Mouse (Mus musculus) heart, embryonic 16.5 days (tissue): ENCODE results near the gene Ajm1. TPM values are rescaled to one million over a fixed set of nuclear protein-coding genes. Genes with fewer than 3 reads are reported as not detected.
A peak's percentile ranks its signal among the peaks of the same experiment; 100 is the strongest.

ENCODE experiments used
- ATAC-seq: fragments of 200-750 bp; cut with Nextera tagmentation; replicated peaks from 2 replicates; pipeline ENCODE4 v1.8.0; 2017; ENCODE audit warnings: moderate number of reproducible peaks; ENCODE audit not compliant: insufficient read depth, low FRiP score; ENCODE audit errors: extremely low read depth
- H3K27ac ChIP-seq: fragments of 300-500 bp; sonication (generic); 2 replicates; pipeline ENCODE4 v1.5.1; 2014; ENCODE audit warnings: mild to moderate bottlenecking, low read length, control low read depth, moderate library complexity
- H3K27me3 ChIP-seq: fragments of 300-500 bp; sonication (generic); 2 replicates; pipeline ENCODE4 v1.6.1; 2014; ENCODE audit warnings: low read length, mixed read lengths; ENCODE audit not compliant: control insufficient read depth, insufficient read depth
- H3K36me3 ChIP-seq: fragments of 300-500 bp; sonication (generic); 2 replicates; pipeline ENCODE4 v1.6.1; 2014; ENCODE audit not compliant: control insufficient read depth, insufficient read depth
- H3K4me1 ChIP-seq: fragments of 300-500 bp; sonication (generic); 2 replicates; pipeline ENCODE4 v1.6.1; 2014; ENCODE audit warnings: low read length, mixed read lengths; ENCODE audit not compliant: control insufficient read depth, insufficient read depth
- H3K4me2 ChIP-seq: fragments of 300-500 bp; sonication (generic); 2 replicates; pipeline ENCODE4 v1.6.1; 2014; ENCODE audit warnings: low read depth, mild to moderate bottlenecking, control low read depth, low read length
- H3K4me3 ChIP-seq: fragments of 300-500 bp; sonication (generic); 2 replicates; pipeline ENCODE4 v1.5.1; 2014; ENCODE audit warnings: mild to moderate bottlenecking, control low read depth, low read length
- H3K9ac ChIP-seq: fragments of 300-500 bp; sonication (generic); 2 replicates; pipeline ENCODE4 v1.6.1; 2014; ENCODE audit warnings: low read length, control low read depth
- H3K9me3 ChIP-seq: fragments of 300-500 bp; sonication (generic); replicated peaks from 2 replicates; pipeline ENCODE4 v1.6.1; 2016; ENCODE audit warnings: low read length; ENCODE audit not compliant: control insufficient read depth
- WGBS: fragments of 180-500 bp; shearing (Covaris S2); extraction: QIAGEN DNeasy Blood & Tissue Kit; methylation state at CpG from one replicate; pipeline ENCODE4 v1.1.7; 2014; 5-methylcytosine and 5-hydroxymethylcytosine counted together
- polyA plus RNA-seq: library from polyadenylated mRNA; unstranded; fragments of >200 nt; fragmentation: Nextera tagmentation; extraction: Ambion mirVana; gene quantifications from 2 replicates; pipeline ENCODE4 v1.2.1, GENCODE M21; 2015

Ajm1 gene
- polyA plus RNA-seq, 1 experiment from 2014 or later, result 0.05 TPM

DNA sequence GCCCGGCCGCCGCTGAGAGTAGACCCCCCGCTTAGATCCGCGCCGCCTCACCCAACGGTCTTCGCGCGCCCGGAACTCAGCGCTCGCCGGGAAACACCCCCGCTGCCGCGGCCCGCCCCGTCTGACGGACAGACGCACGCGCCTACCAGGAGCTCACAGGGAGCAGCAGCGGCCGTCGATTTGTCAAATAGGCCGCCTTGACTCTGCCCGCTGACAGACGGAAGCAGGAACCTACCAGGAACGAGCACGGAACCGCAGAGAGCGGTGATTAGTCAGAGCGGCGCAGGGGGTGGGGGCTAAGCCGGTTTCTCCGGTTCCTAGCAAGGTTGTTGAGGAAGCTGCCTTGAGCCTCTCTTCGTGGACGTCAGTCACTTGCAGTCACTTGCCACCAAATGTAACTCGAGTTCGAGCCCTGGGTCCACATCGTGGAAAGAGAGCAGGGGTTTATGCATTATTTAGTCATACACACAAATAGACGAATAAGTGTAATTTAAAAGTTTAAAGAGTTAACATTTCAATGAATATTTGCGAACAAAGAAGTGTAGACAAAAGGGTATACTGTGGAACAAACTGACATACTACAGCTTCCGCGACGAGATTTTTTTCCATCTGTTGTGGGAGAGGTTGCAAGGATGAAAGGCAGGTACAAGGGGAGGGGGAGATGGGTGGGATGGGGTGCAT lies 34.6 kb downstream of the Ajm1 start, which contains the start of gene Traf2:
TSS of gene Traf2 (minus strand) at position 130 of the 681 bp plus-strand sequence.
- no peaks in the 10 kb centered on the region for H3K9me3 ChIP-seq
- H3K27ac ChIP-seq, result peak within 1 kb of the TSS; percentile 77
- H3K27me3 ChIP-seq, result no peaks in the 10 kb centered on the region
- no peaks in the 10 kb centered on the region for H3K36me3 ChIP-seq
- 2% methylated on average over 48 of the region's 48 CpGs for WGBS
- peak; percentile 99 for ATAC-seq
- peak within 1 kb of the TSS; percentile 90 for H3K9ac ChIP-seq
- H3K4me1 ChIP-seq, result peaks cover 4% of the 10 kb centered on the region
- H3K4me2 ChIP-seq, result peak within 1 kb of the TSS; percentile 67
- peak within 1 kb of the TSS; percentile 82 for H3K4me3 ChIP-seq

DNA sequence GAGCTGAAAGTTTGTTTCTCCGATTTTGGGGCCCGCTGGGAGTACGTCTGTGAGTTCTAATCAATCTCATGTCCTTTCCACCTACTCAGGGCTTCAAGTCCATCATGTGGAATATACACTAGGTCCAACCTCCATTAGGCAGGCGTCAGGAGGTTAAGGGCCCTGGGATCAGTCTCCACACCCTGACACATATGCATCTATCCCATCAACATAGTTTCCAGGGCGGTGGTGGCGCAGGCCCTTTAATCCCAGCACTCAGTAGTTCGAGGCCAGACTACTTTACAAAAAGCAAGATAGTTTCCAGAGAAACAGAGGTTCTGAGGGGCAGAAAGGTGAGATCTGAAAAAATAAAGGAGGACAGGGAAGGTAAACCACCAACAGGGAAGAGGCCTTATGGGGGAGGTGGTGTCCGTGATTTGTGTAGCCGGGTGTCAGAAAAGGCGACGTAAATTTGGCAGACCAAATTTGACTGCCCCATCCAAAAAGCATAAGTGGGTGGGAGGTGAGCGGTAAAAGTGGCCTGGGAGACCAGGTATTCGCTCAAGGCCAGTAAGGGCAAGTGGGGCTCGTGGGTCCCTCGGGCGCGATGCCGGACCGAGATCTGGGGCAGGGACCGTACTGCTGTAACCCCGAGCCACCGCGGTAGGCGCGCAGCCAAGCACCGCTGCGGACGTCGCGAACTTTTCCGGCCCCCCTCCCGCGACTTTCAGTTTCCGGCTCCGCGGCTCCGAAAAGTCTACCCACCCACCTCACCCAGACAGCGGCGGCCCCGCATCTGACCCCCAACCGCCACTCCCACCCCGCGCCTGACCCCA lies 35.4 kb downstream of the Ajm1 start:
- Histone ChIP-seq H3K4me1 (peaks cover 4% of the 10 kb centered on the region), H3K9me3 (no peaks in the 10 kb centered on the region), H3K27ac (peak overlapping the region; percentile 77), H3K36me3 (no peaks in the 10 kb centered on the region), H3K4me3 (peak overlapping the region; percentile 82), H3K9ac (peak overlapping the region; percentile 90), H3K4me2 (peak overlapping the region; percentile 67), H3K27me3 (no peaks in the 10 kb centered on the region)
- ATAC-seq, result peak; percentile 69
- 7% methylated on average over 41 of the region's 43 CpGs for WGBS

DNA sequence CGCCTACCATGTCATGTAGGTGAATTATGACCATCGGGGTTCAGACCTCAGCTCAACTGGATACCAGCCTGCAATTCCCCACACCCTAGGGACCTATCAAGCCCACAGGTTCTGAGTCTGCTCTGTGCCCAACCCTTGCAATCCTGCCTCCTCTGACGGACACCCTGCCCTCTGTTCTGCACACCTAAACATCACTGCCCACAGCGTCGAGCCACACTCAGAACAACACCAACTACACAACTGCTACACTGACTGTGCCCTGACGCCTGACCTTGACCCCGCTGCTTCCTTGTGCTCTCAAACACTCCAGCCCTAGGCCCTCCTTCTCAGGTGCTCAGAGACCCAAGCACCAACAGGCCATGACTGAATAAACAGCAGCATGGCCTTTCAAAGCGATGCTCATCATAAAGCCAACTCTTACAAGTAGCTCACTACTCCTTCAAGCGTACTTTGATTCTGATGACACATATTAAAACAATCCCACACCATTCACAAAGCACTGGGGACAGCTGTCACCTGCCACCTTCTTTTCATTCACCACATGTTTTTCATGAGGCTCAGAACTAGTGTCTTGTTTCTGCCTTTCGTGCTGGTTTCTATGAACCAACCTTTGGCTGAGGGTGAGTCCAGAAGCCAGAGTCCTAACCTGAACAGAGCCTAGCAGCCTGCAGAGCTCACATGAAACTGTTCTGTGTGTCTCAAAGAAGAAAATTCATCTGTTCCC lies 39.8 kb downstream of the Ajm1 start:
- Histone ChIP-seq H3K4me3 (no peak overlapping the region), H3K9me3 (no peaks in the 10 kb centered on the region), H3K27me3 (no peaks in the 10 kb centered on the region), H3K27ac (no peak overlapping the region), H3K9ac (no peak overlapping the region), H3K36me3 (peaks cover 10% of the 10 kb centered on the region), H3K4me2 (no peak overlapping the region), H3K4me1 (peaks cover 4% of the 10 kb centered on the region)
- WGBS, result 83% methylated on average over 10 of the region's 10 CpGs
- ATAC-seq, result no peak

DNA sequence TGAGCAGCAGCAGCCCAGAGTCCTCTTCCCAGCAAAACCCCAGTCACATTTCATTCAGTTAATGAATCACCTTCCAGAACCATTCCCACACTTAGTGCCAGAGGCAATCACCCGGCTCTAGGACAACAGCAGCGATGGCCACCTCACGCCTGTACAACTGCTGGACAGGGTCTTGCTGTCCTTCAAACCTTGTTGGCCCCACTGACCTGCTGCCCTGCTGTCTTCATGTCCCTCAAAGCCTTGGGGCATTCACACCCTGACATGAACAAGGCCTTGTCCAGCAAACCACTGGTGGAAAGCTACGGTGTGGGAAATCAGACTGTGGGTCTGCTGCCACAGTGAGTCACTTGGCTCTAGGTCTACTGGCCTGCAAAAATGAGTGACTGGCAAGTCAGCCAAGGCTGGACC lies 41.0 kb downstream of the Ajm1 start:
- H3K4me2 ChIP-seq, result no peak overlapping the region
- peaks cover 14% of the 10 kb centered on the region for H3K36me3 ChIP-seq
- H3K4me3 ChIP-seq, result no peak overlapping the region
- no peaks in the 10 kb centered on the region for H3K9me3 ChIP-seq
- no peak overlapping the region for H3K9ac ChIP-seq
- 92% methylated on average over 4 of the region's 4 CpGs for WGBS
- no peak overlapping the region for H3K27ac ChIP-seq
- no peak for ATAC-seq
- no peaks in the 10 kb centered on the region for H3K27me3 ChIP-seq
- peaks cover 2% of the 10 kb centered on the region for H3K4me1 ChIP-seq

DNA sequence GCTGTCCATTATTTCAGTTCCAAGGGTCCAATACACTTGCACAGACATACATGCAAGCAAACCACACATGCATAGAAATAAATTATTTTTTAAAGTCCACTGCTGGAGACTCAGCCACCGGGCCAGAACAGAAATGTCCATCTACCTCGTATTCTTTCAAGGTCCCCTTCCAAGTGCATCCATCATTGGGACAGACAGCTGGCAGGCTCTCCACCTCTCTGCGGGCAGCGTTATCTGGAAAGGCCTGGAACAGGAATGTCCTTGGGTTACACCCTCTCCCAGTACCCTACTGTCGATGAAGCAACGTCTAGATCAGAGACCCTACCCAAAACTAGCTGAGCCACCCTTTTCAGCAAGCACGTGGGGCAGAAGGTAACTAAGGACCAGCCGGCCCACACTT lies 45.0 kb downstream of the Ajm1 start:
- no peak overlapping the region for H3K4me2 ChIP-seq
- WGBS, result 53% methylated on average over 8 of the region's 8 CpGs
- no peak for ATAC-seq
- no peaks in the 10 kb centered on the region for H3K27me3 ChIP-seq
- H3K27ac ChIP-seq, result no peak overlapping the region
- peaks cover 20% of the 10 kb centered on the region for H3K36me3 ChIP-seq
- H3K4me3 ChIP-seq, result no peak overlapping the region
- no peak overlapping the region for H3K9ac ChIP-seq
- H3K4me1 ChIP-seq, result peaks cover 4% of the 10 kb centered on the region
- no peaks in the 10 kb centered on the region for H3K9me3 ChIP-seq

DNA sequence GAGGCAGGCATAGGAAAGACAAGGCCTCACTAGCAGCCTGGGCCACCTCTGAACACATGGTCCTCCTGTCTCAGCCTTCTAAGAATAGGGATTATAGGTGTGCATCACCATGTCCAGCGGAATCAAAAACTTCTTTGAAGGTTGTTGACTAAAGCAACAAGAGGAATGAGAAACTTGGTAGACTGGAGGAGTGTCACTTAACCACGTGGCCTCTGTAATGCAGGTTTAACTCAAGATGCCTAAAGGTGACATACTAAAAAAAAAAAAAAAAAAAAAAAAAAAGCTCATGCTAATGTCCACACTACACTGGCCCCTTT lies 46.7 kb downstream of the Ajm1 start:
- ATAC-seq, result no peak

DNA sequence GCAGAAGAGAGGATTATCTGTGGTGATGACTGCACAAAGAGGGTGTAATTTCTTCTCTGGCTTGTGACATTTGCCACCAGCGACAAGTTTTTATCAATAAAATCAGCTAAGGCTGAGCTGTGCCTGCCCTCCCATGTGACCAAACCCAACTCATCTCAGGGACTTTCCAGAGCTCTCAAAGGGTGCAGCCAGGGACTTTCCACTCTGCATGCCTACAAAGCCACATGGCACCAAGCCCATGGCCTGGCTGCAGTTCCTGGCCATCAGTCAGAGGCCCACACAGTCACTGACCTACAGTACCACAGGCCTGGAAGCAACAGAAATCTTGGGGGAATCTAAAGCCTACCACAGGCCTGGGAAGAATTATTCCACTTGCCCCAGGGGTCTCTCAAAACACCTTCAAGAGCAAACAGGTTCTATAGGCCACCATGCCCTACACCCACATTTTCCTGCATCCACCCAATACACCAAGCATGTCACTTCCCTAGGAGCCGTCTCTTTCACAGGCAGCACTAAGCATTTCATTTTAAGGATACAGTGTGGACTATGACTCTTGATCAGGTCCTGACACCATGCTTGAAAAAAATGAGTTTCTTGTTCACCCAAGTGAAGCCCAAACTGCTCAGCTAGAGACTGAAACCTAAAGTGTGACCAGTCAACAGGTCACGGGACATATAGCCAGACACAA lies 47.2 kb downstream of the Ajm1 start:
- peaks cover 4% of the 10 kb centered on the region for H3K4me1 ChIP-seq
- peaks cover 28% of the 10 kb centered on the region for H3K36me3 ChIP-seq
- peak; percentile 76; the same call in 1 of the 2 replicates for ATAC-seq
- H3K27me3 ChIP-seq, result no peaks in the 10 kb centered on the region
- no peak overlapping the region for H3K4me3 ChIP-seq
- H3K9me3 ChIP-seq, result no peaks in the 10 kb centered on the region
- 68% methylated on average over 3 of the region's 3 CpGs for WGBS
- no peak overlapping the region for H3K4me2 ChIP-seq
- H3K9ac ChIP-seq, result no peak overlapping the region
- peak overlapping the region; percentile 70 for H3K27ac ChIP-seq

More for the DNA sequence above, 46.7 kb downstream of the Ajm1 start:
- no peaks in the 10 kb centered on the region for H3K9me3 ChIP-seq
- H3K27ac ChIP-seq, result no peak overlapping the region
- H3K4me3 ChIP-seq, result no peak overlapping the region
- H3K4me1 ChIP-seq, result peaks cover 4% of the 10 kb centered on the region
- 93% methylated on average over 2 of the region's 2 CpGs for WGBS
- no peaks in the 10 kb centered on the region for H3K27me3 ChIP-seq
- no peak overlapping the region for H3K4me2 ChIP-seq
- peaks cover 26% of the 10 kb centered on the region for H3K36me3 ChIP-seq
- no peak overlapping the region for H3K9ac ChIP-seq

DNA sequence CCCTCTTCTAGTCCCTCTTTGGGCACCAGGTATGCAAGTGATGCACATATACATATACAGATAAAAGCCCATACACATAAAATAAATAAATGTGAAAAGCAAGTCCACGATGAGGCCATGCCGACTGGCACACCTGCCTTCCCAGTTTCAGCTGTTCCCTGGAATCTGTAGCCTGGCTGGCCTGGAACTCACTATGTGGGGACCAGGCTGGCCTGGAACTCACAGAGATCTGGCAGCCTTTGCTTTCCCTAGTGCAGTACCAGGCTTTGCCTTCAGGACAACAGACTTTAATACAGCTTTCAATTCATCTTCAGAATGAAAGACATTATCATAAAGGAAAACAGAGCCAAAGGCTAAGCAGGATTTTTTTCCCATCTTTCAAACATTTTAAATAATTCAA lies 47.9 kb downstream of the Ajm1 start:
- no peak overlapping the region for H3K4me2 ChIP-seq
- no peak overlapping the region for H3K4me3 ChIP-seq
- H3K9me3 ChIP-seq, result no peaks in the 10 kb centered on the region
- WGBS, result 91% methylated on average over 2 of the region's 2 CpGs
- peak overlapping the region; percentile 66; the same call in 1 of the 2 replicates for H3K27ac ChIP-seq
- no peak overlapping the region for H3K9ac ChIP-seq
- H3K27me3 ChIP-seq, result no peaks in the 10 kb centered on the region
- peaks cover 34% of the 10 kb centered on the region for H3K36me3 ChIP-seq
- H3K4me1 ChIP-seq, result peaks cover 4% of the 10 kb centered on the region
- ATAC-seq, result no peak
